Mouse (Mus musculus): ENCODE measurements around the gene Cilp2.

The Cilp2 gene

DNA sequence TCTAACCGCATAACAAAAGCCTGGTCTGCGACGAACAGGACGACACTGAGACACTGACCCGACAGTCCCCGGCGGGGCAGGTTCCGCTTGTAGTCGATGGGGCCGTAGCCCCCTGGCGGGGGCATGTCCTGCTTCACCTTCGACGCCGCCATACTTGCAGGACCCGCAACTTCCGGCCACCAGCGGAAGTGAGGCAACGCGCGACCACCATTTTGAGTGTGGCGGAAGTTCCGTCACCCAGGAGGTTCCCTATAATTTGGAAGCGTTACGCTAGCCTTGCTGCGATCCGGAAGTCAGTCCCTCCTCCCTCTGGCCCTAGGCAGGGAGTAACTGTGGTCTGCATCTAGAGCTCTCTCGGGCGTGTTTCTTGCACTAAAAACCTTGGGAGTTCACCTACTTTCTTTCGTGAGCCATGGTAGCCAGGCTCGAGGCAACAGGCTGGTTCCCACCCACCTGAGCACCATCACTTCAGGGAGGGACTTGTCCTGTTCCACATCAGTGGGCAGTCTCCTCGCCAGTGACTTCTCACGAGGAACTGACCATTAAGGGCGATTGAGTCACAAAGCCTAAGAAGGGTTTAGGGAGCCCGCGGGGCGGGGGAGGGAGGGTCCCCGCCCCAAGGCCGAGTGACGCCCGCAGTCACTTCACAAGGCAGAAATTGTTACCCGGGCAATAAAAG lies 14.1 kb upstream of the Cilp2 start:
- DNase-seq (ENCODE audit: low spot score): peak; percentile 89

DNA sequence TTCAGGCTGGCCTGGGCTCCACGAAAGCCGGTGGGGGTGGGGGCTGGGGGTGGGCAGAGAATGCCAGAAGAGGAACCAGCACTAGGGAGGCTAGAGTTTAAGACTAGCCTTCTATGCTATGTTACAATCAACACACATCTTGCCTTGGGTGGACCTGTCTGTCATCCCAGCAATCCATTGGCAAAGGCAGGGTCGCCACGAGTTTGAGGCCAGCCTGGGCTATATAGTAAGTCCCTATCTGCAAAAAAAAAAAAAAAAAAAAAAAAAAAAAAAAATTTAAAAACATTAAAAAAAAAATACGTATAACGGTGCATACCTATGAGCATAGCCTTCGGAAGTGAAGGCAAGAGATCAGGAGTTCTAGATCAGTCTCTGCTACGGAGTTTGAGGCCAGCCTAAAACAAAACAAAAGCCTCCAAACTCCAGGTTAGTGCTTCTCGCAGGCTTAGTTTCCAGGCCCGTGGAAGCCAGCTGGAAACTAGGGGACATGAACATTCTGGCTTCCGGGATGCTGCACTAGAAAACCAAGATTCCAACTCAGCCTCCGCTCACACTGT lies 13.5 kb upstream of the Cilp2 start:
- DNase-seq (ENCODE audit: low spot score): no peak

- DNase-seq (ENCODE audit: low spot score): no peak
These were observed 12.4 kb upstream of the Cilp2 start for GRCm38 (mm10) chr8:69899876-69900275.

DNA sequence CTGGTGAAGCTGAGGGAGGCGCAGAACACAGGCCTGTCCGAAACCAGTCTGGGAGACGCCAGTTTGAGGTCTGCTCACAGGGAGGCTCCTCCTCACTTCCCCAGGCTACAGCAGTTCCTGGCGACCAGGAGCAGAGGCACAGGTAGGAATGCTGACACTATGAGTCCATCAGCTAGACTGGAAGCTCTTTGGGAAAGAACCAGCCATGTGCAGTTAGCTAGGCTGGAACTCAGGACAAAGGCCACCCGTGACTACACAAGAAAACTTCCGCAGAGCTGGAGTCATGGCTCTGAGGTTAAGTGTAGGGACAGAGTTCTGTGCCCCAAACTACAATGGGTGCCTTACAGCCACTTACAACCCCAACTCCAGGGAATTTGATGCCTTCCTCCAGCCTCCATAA lies 10.4 kb upstream of the Cilp2 start:
- DNase-seq (ENCODE audit: low spot score): no peak

GRCm38 (mm10) chr8:69895772-69896451 lies 8.4 kb upstream of the Cilp2 start:
- no peak for DNase-seq (ENCODE audit: low spot score)

- DNase-seq (ENCODE audit: low spot score): no peak
These were observed 7.4 kb upstream of the Cilp2 start for GRCm38 (mm10) chr8:69894836-69895332.

DNA sequence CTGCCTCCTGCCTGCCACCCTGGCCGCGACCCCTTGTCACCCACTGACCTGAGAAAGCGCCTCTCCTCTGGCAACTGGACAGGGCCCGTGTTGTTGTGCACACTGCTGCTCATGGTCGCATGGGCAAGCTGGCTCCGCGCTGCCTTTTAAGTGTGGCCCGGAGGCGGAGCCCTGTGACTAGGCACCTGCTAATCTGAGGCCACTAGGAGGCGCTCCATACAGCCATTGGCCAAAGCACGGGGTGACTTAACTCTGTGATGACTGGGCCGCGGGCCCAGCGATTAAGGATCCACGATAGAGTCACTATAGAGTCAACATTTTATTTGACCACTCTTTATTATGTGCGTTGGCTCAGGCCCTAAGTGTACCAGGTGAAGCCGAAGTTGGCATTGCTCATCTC lies 6.4 kb upstream of the Cilp2 start:
- no peak for DNase-seq (ENCODE audit: low spot score)

GRCm38 (mm10) chr8:69890813-69891241 lies 3.3 kb upstream of the Cilp2 start:
- DNase-seq (ENCODE audit: low spot score): no peak

DNA sequence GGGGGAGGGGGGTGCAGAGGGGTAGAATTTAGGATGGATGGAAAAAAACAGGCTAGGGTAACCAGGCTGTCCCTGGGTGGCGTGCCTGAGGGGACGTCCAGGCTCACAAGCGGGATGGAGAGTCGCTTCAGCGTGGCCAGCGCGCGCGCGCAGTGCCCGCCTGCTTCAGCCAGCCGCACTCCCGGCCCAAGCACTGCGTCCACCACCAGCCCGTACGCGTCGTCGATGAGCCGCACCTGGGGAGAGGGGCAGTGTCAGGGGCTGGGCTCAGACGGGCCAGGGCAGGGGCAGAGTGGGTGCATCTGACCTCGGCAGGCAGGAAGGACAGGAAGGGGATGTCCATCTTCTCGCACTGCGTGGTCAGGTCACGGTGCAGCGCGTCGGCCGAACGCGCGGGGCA lies 1.4 kb upstream of the Cilp2 start:
- DNase-seq (ENCODE audit: low spot score): no peak

DNA sequence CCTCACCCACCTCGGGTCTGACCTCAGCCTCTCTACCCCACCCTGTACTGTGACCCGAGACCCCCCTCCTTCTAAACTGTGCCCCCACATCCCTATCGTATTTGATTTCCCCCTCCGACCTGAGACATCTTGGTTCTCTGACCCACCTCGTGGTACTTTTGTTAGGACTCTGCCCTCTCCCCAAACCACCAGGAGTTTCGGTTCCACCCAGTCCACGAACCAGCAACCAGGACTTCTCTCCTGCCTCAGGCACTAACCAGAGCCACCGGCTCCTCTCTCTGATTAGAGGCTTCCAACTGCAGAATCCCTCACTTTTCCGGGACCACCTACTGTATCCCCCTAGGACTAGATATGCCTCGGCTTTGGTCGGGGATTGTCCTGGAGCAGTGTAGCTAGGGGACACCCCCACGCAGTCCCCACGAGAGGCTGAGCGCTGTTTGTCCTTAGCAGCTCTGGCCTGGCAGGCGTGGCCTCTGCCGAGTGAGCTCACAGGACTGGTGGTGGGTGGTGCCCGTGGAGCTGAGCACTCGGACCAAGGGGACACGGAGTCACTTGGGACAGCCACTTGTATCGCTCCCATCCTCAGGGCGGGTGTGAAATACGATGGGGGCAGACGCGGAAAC lies 868 bp upstream of the Cilp2 start:
- DNase-seq (ENCODE audit: low spot score): no peak

DNA sequence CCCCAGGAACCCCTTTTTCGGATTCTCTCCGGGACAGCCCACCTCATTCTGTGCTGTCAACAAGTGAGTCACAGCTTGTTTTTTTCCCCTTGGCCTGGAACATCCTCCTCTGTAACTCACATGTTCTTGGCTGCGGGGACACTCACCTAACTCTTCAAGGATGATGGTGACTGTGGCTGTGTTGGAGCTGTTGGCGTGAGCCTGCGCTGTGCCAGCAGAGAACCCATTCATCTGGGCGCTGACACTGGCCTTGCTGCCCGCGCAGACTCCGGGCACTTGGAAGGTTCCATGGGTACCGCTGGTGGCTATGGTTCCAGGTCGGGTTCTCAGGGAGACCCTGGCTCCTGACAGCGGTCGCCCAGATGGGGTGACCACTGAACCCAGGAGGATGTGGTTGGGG lies 3.3 kb downstream of the Cilp2 start:
- no peak for DNase-seq (ENCODE audit: low spot score)

GRCm38 (mm10) chr8:69882833-69883600 lies 4.5 kb downstream of the Cilp2 start:
- no peak for DNase-seq (ENCODE audit: low spot score)

- DNase-seq (ENCODE audit: low spot score): no peak
These were observed 5.3 kb downstream of the Cilp2 start for GRCm38 (mm10) chr8:69882021-69882756.

DNA sequence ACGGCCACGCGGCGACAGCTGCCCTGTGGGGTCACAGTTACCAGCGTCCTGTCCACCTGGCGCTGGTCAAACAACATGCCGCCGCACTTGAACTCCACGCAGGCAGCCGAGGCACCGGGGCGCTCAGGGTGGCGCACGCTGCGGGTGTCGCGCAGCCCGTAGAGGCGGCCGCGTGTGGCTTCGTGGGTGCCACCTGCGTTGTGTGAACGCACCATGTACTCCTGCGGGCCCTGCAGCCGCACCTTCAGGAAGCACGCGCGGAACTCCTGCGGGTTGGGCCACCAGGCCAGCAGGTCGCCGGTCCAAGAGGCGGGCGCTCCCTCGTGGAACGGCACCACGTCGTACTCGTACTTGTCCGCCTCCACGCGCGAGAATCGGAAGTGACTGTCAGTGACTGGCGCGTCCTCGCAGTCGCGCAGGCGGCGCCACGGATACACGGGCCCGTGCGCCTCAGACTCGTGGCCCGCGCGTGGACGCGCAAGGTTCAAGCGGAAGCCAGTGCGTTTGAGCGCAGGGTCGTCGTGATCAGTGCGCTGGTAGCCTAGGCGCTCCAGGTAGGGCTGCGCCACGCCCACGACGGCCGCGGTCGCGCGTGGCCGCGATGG lies 6.1 kb downstream of the Cilp2 start:
- no peak for DNase-seq (ENCODE audit: low spot score)

DNA sequence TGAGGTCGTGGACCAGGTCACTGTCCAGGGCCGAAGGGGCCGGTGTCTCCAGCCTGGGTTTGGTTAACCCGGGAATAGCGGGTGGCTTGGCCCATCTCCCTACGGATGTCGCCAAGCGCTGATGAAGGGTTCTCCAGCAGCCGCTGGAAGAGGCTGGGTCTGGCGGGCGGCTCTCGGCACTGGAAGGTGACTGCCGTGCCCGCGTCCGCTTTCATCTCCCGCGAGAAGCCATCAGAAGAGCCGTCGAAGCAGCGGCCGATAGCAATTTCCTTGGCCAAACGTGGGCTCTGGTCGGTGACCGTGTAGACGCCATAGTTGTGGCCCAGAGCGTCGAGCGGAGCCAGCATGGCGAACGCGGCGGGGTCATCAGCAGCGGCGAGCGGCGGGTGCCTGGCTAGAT lies 6.6 kb downstream of the Cilp2 start:
- DNase-seq (ENCODE audit: low spot score): no peak

DNA sequence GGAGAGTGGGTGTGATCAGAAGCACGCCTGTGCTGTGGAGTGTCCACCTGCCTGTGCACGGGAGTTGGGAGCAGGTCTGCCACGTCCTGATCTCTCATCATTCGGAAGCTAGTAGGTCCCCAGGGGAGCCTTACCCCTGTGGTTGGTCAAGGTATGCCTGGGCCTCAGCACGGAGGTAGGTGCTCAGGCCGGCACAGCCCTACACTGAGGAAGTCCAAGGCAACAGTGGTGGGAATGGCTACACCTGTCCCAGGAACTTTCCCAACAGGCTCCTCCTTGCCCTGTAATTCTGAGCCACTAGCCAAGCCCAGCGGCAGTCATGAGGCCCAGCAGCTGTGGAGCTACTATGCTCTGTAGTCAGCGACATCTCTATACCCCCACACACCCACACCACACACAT lies 7.8 kb downstream of the Cilp2 start:
- DNase-seq (ENCODE audit: low spot score): no peak

DNA sequence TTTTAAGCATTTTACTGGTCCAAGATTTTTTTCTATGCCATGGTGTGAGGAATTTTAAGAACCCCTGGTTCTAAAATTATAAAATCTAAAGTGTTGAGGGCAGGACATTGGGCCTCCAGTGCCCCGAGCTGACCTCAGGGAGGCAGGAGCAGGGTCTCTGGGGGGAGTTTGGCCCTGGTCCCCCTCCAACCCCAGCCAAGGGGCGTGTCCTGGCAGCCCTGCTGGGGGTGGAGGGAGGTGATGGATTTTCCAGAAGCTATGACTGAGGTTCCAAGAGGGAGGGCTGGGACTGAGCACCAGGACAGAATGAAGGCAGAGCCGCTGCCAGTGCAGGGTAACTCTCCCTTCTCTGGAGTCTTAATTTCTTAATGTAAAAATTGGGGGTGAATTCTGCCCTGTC lies 9.5 kb downstream of the Cilp2 start:
- DNase-seq (ENCODE audit: low spot score): no peak

DNA sequence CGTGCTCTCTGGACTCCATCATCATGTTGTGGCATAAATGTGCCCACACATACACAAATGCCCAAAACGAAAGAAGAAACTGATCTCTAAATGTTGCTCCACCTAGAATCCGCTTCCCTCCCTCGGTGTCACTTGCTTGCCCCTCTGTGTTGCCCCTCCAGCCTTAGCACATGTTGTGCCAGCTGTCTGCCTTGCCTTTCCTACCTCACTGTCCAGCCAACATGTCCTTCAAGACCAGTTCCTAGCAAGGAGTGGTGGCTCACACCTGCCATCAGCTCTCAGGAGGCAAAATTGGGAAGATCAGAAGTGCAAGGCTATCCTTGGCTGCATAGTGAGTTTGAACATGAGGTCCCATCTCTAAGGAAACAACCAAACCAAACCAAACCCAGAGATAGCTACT lies 10.1 kb downstream of the Cilp2 start:
- DNase-seq (ENCODE audit: low spot score): no peak

- DNase-seq (ENCODE audit: low spot score): no peak
These were observed 10.5 kb downstream of the Cilp2 start for GRCm38 (mm10) chr8:69876967-69877366.

GRCm38 (mm10) chr8:69876097-69876496 lies 11.4 kb downstream of the Cilp2 start:
- no peak for DNase-seq (ENCODE audit: low spot score)

GRCm38 (mm10) chr8:69874654-69875053 lies 12.8 kb downstream of the Cilp2 start:
- DNase-seq (ENCODE audit: low spot score): no peak

Data from urinary bladder, postnatal 10 days (tissue).